Mouse (Mus musculus) kidney, postnatal 0 days (tissue): Measurements from ENCODE around the gene Atf1. TPM values are rescaled to one million over a fixed set of nuclear protein-coding genes. Genes with fewer than 3 reads are reported as not detected.

Experiments used
- ATAC-seq: fragments of 200-750 bp; cut with Nextera tagmentation; replicated peaks from 2 replicates; pipeline ENCODE4 v1.8.0; 2017; ENCODE audit warnings: low read depth, moderate number of reproducible peaks, moderate TSS enrichment, moderate library complexity; ENCODE audit not compliant: low FRiP score
- DNase-seq: peaks from one replicate; pipeline ENCODE4 v3.0.0-alpha.2; 2016; ENCODE audit warnings: low spot score
- H3K27ac ChIP-seq: fragments of 300-500 bp; sonication (generic); 2 replicates; pipeline ENCODE4 v1.5.1; 2014; ENCODE audit warnings: mild to moderate bottlenecking
- H3K27me3 ChIP-seq: fragments of 300-500 bp; sonication (generic); 2 replicates; pipeline ENCODE4 v1.6.1; 2014; ENCODE audit warnings: low read length, mixed read lengths; ENCODE audit not compliant: insufficient read depth
- H3K36me3 ChIP-seq: fragments of 300-500 bp; sonication (generic); 2 replicates; pipeline ENCODE4 v1.6.1; 2014; ENCODE audit warnings: low read length, mixed read lengths; ENCODE audit not compliant: insufficient read depth
- H3K4me1 ChIP-seq: fragments of 300-500 bp; sonication (generic); replicated peaks from 2 replicates; pipeline ENCODE4 v1.6.1; 2014; ENCODE audit warnings: antibody characterized with exemption, low read length, mixed read lengths; ENCODE audit not compliant: insufficient read depth
- H3K4me2 ChIP-seq: fragments of 300-500 bp; sonication (generic); 2 replicates; pipeline ENCODE4 v1.6.1; 2014; ENCODE audit warnings: mild to moderate bottlenecking, low read length, moderate library complexity, mixed read lengths
- H3K4me3 ChIP-seq: fragments of 300-500 bp; sonication (generic); replicated peaks from 2 replicates; pipeline ENCODE4 v1.5.1; 2014; ENCODE audit warnings: low read depth, low read length
- H3K9ac ChIP-seq: fragments of 300-500 bp; sonication (generic); 2 replicates; pipeline ENCODE4 v1.6.1; 2014; ENCODE audit warnings: low read depth, low read length
- H3K9me3 ChIP-seq: fragments of 300-500 bp; sonication (generic); replicated peaks from 2 replicates; pipeline ENCODE4 v1.6.1; 2016; ENCODE audit warnings: low read length, inconsistent platforms, mixed read lengths
- CTCF ChIP-seq: IDR thresholded peaks from 2 replicates; pipeline ENCODE4 v1.5.1; 2016; ENCODE audit warnings: antibody characterized with exemption, low read depth, mild to moderate bottlenecking, moderate library complexity
- WGBS: fragments of 180-500 bp; shearing (Covaris S2); extraction: QIAGEN DNeasy Blood & Tissue Kit; methylation state at CpG from one replicate; pipeline ENCODE4 v1.1.7; 2014; 5-methylcytosine and 5-hydroxymethylcytosine counted together
- polyA plus RNA-seq: library from polyadenylated mRNA; unstranded; fragments of >200 nt; fragmentation: Nextera tagmentation; extraction: Ambion mirVana; gene quantifications from 2 replicates; pipeline ENCODE4 v1.2.1, GENCODE M21; 2015

The Atf1 gene
- polyA plus RNA-seq, 1 experiment from 2014 or later: 30.2 TPM

DNA sequence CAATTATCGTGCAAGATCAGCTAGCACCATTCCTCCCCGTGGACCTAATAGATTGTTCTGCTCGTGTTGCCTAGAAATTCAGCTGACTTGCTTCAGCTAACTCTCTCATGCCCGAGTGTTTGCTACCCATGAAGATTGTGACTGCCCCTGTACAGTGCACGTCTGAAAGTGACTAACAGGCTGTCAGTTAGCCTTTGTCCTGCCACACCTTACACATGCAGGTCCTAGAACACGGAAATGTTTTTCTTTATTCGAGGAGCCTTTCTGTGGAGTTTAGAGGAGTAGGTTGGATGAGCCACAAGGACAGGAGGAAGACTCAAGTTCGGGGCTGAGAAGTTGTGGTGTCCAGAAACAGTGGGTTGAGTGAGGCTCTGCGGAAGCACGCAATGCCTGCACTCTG lies 44.1 kb upstream of the Atf1 start:
- TF ChIP-seq CTCF: no peak
- ATAC-seq (no peak), DNase-seq (no peak)
- Histone ChIP-seq H3K27me3 (no peaks in the 10 kb centered on the region), H3K4me1 (no peaks in the 10 kb centered on the region), H3K4me2 (no peak overlapping the region), H3K36me3 (peaks cover 47% of the 10 kb centered on the region), H3K27ac (no peak overlapping the region), H3K9ac (no peak overlapping the region), H3K9me3 (no peaks in the 10 kb centered on the region), H3K4me3 (no peak overlapping the region)
- 88% methylated on average over 10 of the region's 10 CpGs for WGBS

DNA sequence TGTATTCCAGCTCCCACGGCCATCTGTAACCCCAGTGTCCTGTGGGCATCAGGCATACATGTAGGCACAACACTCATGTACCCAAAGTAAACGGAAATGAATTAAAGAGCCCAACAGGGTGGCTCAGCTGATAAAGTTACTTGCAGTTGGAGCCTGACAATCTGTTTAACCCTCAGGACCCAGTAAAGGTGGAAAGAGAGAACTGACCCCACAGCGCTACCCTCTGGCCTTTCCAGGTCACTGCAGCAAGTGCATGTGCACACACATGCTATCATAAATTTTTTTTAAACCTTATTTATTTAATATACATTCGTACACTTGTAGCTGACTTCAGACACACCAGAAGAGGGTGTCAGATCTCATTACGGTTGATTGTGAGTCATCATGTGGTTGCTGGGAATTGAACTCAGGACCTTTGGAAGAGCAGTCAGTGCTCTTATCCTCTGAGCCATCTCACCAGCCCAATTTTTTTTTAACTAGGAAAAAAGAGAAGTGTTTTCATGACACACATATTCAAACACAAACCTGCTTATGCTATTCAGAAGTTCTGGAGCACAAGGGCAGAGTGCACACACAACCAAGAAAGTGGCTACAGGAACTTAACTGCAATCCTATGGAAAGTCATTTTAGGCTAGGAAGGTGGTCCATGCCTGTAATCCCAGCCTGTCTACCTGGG lies 42.7 kb upstream of the Atf1 start:
- no peak overlapping the region for H3K4me2 ChIP-seq
- no peaks in the 10 kb centered on the region for H3K4me1 ChIP-seq
- DNase-seq (no peak), ATAC-seq (no peak)
- no peaks in the 10 kb centered on the region for H3K27me3 ChIP-seq
- 76% methylated on average over 5 of the region's 5 CpGs for WGBS
- no peak overlapping the region for H3K4me3 ChIP-seq
- TF ChIP-seq CTCF: peak; percentile 46; the same call in 1 of the 2 replicates
- no peaks in the 10 kb centered on the region for H3K9me3 ChIP-seq
- no peak overlapping the region for H3K9ac ChIP-seq
- H3K36me3 ChIP-seq: peaks cover 41% of the 10 kb centered on the region
- no peak overlapping the region for H3K27ac ChIP-seq

GRCm38 (mm10) chr15:100186234-100186633 lies 41.4 kb upstream of the Atf1 start:
- WGBS: 90% methylated on average over 9 of the region's 9 CpGs
- H3K4me1 ChIP-seq: no peaks in the 10 kb centered on the region
- no peak for DNase-seq
- H3K27me3 ChIP-seq: no peaks in the 10 kb centered on the region
- H3K4me2 ChIP-seq: no peak overlapping the region
- H3K27ac ChIP-seq: no peak overlapping the region
- TF ChIP-seq CTCF: no peak
- H3K9ac ChIP-seq: no peak overlapping the region
- H3K4me3 ChIP-seq: no peak overlapping the region
- ATAC-seq: no peak
- H3K36me3 ChIP-seq: peaks cover 40% of the 10 kb centered on the region
- no peaks in the 10 kb centered on the region for H3K9me3 ChIP-seq

- DNase-seq (no peak), ATAC-seq (no peak)
- H3K4me2 ChIP-seq: no peak overlapping the region
- no peak overlapping the region for H3K4me3 ChIP-seq
- H3K4me1 ChIP-seq: no peaks in the 10 kb centered on the region
- H3K36me3 ChIP-seq: peaks cover 46% of the 10 kb centered on the region
- no peaks in the 10 kb centered on the region for H3K9me3 ChIP-seq
- no peak overlapping the region for H3K27ac ChIP-seq
- TF ChIP-seq CTCF: no peak
- 95% methylated on average over 8 of the region's 8 CpGs for WGBS
- no peak overlapping the region for H3K9ac ChIP-seq
- H3K27me3 ChIP-seq: no peaks in the 10 kb centered on the region
Observed at GRCm38 (mm10) chr15:100186882-100187672, 40.5 kb upstream of the Atf1 start.

DNA sequence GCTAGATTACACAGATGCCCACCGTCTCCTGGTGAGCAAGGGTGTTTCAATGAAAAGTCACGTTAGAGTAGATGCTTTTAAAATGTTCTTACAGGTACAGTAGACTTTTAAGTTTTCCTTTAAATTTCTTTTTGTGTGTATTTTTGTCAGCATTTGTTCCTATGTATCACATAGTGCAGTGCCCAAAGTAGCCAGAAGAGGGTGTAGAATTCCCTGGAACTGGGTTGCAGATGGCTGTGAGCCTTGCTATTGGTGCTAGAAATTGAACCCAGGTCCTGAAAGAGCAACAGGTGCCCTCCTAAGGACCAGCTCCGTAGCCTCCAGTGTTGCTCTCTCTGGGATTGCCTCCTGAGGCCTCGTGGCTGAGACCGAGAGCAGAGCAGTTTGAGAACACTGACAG lies 39.1 kb upstream of the Atf1 start:
- DNase-seq (no peak), ATAC-seq (no peak)
- Histone ChIP-seq H3K4me3 (no peak overlapping the region), H3K9ac (no peak overlapping the region), H3K36me3 (peaks cover 54% of the 10 kb centered on the region), H3K27ac (0 out of 2 replicates have a peak overlapping the region, but pooled peaks have one; percentile 0), H3K4me2 (no peak overlapping the region), H3K9me3 (no peaks in the 10 kb centered on the region), H3K4me1 (no peaks in the 10 kb centered on the region), H3K27me3 (no peaks in the 10 kb centered on the region)
- TF ChIP-seq CTCF: peak; percentile 46; the same call in 1 of the 2 replicates
- WGBS: 75% methylated on average over 5 of the region's 5 CpGs

DNA sequence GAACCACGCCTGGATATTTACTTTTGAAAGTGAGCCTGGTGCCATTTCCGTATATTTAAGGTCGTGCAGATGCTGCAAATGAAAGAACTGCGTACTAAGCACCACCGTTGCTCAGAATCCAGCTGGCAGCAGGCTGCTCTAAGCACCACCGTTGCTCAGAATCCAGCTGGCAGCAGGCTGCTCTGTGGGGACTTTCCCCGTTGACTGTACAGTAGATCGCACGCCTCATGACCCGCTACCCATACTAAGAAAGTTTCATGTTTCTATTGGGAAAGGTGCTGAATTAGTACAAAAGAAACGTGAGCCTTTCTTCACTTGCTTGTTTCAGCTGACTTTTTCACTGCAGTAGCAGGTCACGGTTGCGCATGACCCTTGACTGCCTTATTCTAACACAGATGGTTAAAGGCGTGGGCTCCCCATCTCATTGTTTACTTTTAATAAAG lies 38.6 kb upstream of the Atf1 start:
- Histone ChIP-seq H3K9me3 (no peaks in the 10 kb centered on the region), H3K4me1 (no peaks in the 10 kb centered on the region), H3K27ac (0 out of 2 replicates have a peak overlapping the region, but pooled peaks have one; percentile 0), H3K4me2 (no peak overlapping the region), H3K36me3 (peaks cover 59% of the 10 kb centered on the region), H3K4me3 (no peak overlapping the region), H3K9ac (no peak overlapping the region), H3K27me3 (no peaks in the 10 kb centered on the region)
- TF ChIP-seq CTCF: no peak
- DNase-seq (peak; percentile 28), ATAC-seq (no peak)
- WGBS: 51% methylated on average over 14 of the region's 14 CpGs
